Mouse (Mus musculus) lung, postnatal 0 days (tissue): ENCODE measurements around the gene Map4k2. TPM values are rescaled to one million over a fixed set of nuclear protein-coding genes. Genes with fewer than 3 reads are reported as not detected.

ENCODE experiments used
- ATAC-seq: fragments of 200-750 bp; cut with Nextera tagmentation; 2 replicates; pipeline ENCODE4 v1.8.0; 2017; ENCODE audit warnings: moderate library complexity
- DNase-seq: peaks from one replicate; pipeline ENCODE4 v3.0.0-alpha.2; 2016; ENCODE audit warnings: low spot score
- H3K27ac ChIP-seq: fragments of 300-500 bp; sonication (generic); 2 replicates; pipeline ENCODE4 v1.5.1; 2014; ENCODE audit warnings: antibody characterized with exemption, mild to moderate bottlenecking, low read length, mixed read lengths
- H3K27me3 ChIP-seq: fragments of 300-500 bp; sonication (generic); replicated peaks from 2 replicates; pipeline ENCODE4 v1.6.1; 2014; ENCODE audit warnings: low read length, mixed read lengths; ENCODE audit not compliant: insufficient read depth
- H3K36me3 ChIP-seq: fragments of 300-500 bp; sonication (generic); 2 replicates; pipeline ENCODE4 v1.6.1; 2014; ENCODE audit warnings: low read length, mixed read lengths; ENCODE audit not compliant: insufficient read depth
- H3K4me1 ChIP-seq: fragments of 300-500 bp; sonication (generic); 2 replicates; pipeline ENCODE4 v1.6.1; 2014; ENCODE audit warnings: antibody characterized with exemption, low read depth, low read length, mixed read lengths; ENCODE audit not compliant: insufficient read depth
- H3K4me2 ChIP-seq: fragments of 300-500 bp; sonication (generic); replicated peaks from 2 replicates; pipeline ENCODE4 v1.6.1; 2014; ENCODE audit warnings: low read depth, mild to moderate bottlenecking, low read length, moderate library complexity, mixed read lengths
- H3K4me3 ChIP-seq: fragments of 300-500 bp; sonication (generic); 2 replicates; pipeline ENCODE4 v1.5.1; 2014; ENCODE audit warnings: low read depth, low read length
- H3K9ac ChIP-seq: fragments of 300-500 bp; sonication (generic); replicated peaks from 2 replicates; pipeline ENCODE4 v1.6.1; 2014; ENCODE audit warnings: low read depth, mild to moderate bottlenecking
- H3K9me3 ChIP-seq: fragments of 300-500 bp; sonication (generic); 2 replicates; pipeline ENCODE4 v1.6.1; 2016; ENCODE audit warnings: low read length, mixed read lengths
- CTCF ChIP-seq: IDR thresholded peaks from 2 replicates; pipeline ENCODE4 v1.5.1; 2016; ENCODE audit warnings: antibody characterized with exemption, mild to moderate bottlenecking
- EP300 ChIP-seq: IDR thresholded peaks from 2 replicates; pipeline ENCODE4 v1.6.1; 2016; ENCODE audit warnings: antibody characterized with exemption, mild to moderate bottlenecking, control low read depth
- WGBS: fragments of 180-500 bp; shearing (Covaris S2); extraction: QIAGEN DNeasy Blood & Tissue Kit; methylation state at CpG from one replicate; pipeline ENCODE4 v1.1.7; 2014; 5-methylcytosine and 5-hydroxymethylcytosine counted together
- polyA plus RNA-seq: library from polyadenylated mRNA; unstranded; fragments of >200 nt; fragmentation: Nextera tagmentation; extraction: Ambion mirVana; gene quantifications from 2 replicates; pipeline ENCODE4 v1.2.1, GENCODE M21; 2015

Gene Map4k2
- polyA plus RNA-seq, 1 experiment from 2014 or later: 22.5 TPM

DNA sequence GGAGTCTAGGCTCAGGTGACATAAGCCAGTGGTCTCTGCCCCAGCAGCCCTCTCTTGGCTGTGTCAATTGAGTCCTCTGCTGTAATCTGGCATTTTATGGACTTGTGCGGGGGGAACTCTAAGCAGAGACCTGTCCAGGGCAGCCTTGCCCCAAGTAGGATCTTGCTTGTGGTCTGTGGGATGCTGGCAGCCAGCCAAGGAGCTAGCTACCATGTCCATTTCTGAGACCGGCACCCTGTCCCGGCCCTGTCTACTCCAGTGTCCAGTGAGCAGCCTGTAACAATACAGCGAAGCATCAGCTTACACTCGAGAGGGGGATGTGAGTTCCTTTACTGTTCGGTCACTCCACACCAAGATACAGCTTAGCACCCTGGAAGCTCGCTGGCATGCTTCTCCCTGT, 13.1 kb downstream of the Map4k2 start:
- TF ChIP-seq EP300 (no peak), CTCF (no peak)
- WGBS: 68% methylated on average over 7 of the region's 7 CpGs
- Histone ChIP-seq H3K9me3 (no peaks in the 10 kb centered on the region), H3K9ac (no peak overlapping the region), H3K36me3 (0 out of 2 replicates have a peak, but pooled peaks cover 4% of the 10 kb centered on the region), H3K4me1 (no peaks in the 10 kb centered on the region; the same call in 1 of the 2 replicates), H3K27ac (no peak overlapping the region), H3K4me3 (no peak overlapping the region), H3K4me2 (no peak overlapping the region), H3K27me3 (no peaks in the 10 kb centered on the region)
- DNase-seq (no peak), ATAC-seq (no peak)

DNA sequence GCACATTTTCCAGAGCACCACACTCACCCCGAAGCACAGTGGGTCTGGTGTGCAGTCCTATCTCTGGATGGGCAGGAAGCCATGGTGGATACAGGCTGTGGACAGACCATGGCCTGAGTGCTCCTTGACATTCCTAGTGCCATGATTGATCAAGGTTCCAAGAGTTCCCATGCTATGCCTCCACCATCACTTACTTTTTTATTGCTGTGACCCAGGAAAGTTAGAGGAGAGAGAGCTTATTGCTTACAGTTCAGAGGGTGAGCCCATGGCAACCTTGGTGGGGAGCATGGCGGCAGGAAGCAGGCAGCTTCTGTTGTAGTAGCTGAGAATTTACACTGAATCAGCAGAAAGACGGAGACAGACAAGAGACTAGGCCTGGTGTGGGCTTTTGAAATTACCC, 20.4 kb downstream of the Map4k2 start:
- no peaks in the 10 kb centered on the region for H3K27me3 ChIP-seq
- no peak overlapping the region for H3K27ac ChIP-seq
- DNase-seq (no peak), ATAC-seq (no peak)
- H3K9ac ChIP-seq: no peak overlapping the region
- 84% methylated on average over 3 of the region's 3 CpGs for WGBS
- no peak overlapping the region for H3K4me2 ChIP-seq
- H3K4me1 ChIP-seq: peaks cover 4% of the 10 kb centered on the region; the same call in 1 of the 2 replicates
- no peak overlapping the region for H3K4me3 ChIP-seq
- no peaks in the 10 kb centered on the region for H3K9me3 ChIP-seq
- H3K36me3 ChIP-seq: peaks cover 9% of the 10 kb centered on the region; the same call in 1 of the 2 replicates
- TF ChIP-seq EP300 (no peak), CTCF (no peak)

DNA sequence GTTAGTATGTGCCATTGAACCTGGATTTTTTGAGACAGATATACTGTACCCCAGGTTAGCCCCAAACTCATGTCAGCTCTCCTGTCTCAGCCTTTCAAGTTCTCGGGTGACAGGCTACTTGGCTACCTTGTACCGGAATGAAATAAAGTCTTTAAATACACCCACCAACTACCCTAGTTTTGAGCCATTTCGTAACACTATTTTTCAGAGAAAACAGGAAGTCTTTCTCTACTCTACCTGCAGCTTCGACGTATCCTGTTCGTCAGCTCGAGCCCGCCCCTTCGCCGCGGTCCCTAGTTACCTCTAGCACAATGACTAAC, 22.1 kb downstream of the Map4k2 start:
- peaks cover 22% of the 10 kb centered on the region for H3K36me3 ChIP-seq
- TF ChIP-seq EP300 (peak; percentile 70), CTCF (no peak)
- H3K9ac ChIP-seq: no peak overlapping the region
- no peak for DNase-seq
- H3K27me3 ChIP-seq: no peaks in the 10 kb centered on the region
- peak overlapping the region; percentile 53 for H3K4me2 ChIP-seq
- ATAC-seq: no peak
- H3K9me3 ChIP-seq: no peaks in the 10 kb centered on the region
- peaks cover 8% of the 10 kb centered on the region; the same call in 1 of the 2 replicates for H3K4me1 ChIP-seq
- H3K27ac ChIP-seq: peak overlapping the region; percentile 100
- H3K4me3 ChIP-seq: peak overlapping the region; percentile 100
- under 1% methylated on average over 11 of the region's 11 CpGs for WGBS

DNA sequence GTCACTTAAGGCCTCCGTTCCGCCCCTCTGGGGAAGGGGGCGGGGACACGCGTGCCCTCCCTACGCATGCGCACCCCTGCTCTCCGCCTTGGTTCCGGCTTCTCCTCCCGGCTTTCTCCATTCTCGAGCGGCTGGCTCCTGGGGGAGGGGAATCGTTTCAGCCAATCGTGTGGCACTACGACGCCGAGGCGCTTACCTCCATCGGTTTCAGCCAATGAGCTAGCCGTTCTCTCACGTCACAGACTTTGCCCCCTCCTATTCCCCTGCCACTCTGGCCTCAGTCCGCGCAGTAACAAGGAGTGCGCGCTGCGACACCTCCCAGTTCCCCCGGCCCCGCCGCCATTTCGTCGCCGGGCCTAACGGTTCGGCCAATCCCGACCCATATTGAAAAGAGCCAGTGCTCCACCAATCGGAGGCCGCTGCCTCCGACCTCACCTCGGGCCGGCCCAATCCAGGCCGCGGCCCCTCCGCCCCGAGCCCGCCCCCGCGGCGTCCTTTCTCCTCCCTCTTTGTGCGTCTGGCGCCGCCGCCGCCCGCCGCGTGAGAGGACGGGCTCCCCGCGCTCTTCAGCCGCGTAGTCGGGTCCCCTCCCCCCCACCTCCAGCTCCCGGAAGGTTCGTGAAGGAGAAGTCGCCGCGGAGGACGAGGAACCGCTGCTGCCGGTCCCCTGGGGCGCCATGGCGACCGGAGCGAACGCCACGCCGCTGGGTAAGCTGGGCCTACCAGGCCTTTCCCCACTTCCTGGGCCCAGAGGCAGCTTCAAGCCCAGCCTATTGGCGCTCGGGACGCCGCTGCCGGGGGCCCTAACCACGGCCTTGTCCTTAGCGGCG, 22.7 kb downstream of the Map4k2 start, which contains the start of gene Sf1:
Sf1 (plus strand) TSS at position 280 of the 830 bp plus-strand sequence.
- Histone ChIP-seq H3K4me3 (peak within 1 kb of the TSS; percentile 100), H3K9me3 (no peaks in the 10 kb centered on the region), H3K4me1 (peaks cover 8% of the 10 kb centered on the region; the same call in 1 of the 2 replicates), H3K4me2 (peak within 1 kb of the TSS; percentile 85), H3K36me3 (peaks cover 26% of the 10 kb centered on the region), H3K27me3 (no peaks in the 10 kb centered on the region), H3K9ac (peak within 1 kb of the TSS; percentile 100), H3K27ac (peak within 1 kb of the TSS; percentile 100)
- peak; percentile 94 for ATAC-seq
- peak; percentile 100 for DNase-seq
- TF ChIP-seq EP300 (no peak; the same call in 1 of the 2 replicates), CTCF (no peak; the same call in 1 of the 2 replicates)
- 1% methylated on average over 70 of the region's 85 CpGs for WGBS

DNA sequence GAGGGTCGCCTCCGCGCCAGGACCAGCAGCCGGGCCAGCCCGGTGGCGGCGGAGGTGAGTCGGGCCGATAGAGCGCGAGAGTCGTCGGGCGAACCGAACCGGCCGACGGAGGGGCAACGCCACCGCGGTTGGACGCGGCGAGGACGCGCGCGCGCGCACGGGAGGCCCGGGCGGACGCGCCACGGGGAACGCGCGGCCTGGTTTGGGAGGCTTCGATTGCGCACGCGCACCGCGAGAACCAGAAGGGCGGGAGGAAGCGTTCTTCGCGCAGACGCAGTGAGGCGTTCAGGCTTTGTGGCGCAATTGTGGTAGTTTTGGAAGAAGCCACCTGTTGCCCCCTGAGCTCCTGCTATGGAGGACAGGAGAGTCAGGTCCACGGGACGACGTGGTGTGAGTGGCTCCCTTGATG, 23.4 kb downstream of the Map4k2 start:
- H3K4me2 ChIP-seq: peak overlapping the region; percentile 85

DNA sequence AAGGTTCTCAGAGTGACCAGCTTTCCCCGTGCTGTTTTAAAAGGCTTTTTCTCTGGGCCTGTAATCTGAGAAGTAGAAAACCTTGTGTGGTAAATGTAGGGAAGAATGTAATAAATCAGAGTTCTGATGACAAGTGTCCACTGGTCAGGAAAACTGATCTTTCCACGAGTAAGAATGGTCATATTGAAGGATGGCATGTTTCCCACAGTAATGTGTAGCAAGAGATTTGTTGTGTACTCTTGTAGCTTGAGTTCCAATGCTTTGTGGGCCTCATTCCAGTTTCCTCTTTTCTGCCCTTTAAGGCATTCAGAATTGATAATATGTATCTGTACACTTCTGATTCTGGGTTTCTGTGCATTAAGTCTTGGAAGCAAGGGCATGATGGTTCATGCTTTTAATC, 23.9 kb downstream of the Map4k2 start:
- DNase-seq (no peak), ATAC-seq (no peak)
- peak overlapping the region; percentile 85 for H3K4me2 ChIP-seq
- peaks cover 34% of the 10 kb centered on the region for H3K36me3 ChIP-seq
- peaks cover 8% of the 10 kb centered on the region; the same call in 1 of the 2 replicates for H3K4me1 ChIP-seq
- H3K9ac ChIP-seq: peak overlapping the region; percentile 100
- 2% methylated on average over 2 of the region's 2 CpGs for WGBS
- H3K27me3 ChIP-seq: no peaks in the 10 kb centered on the region
- TF ChIP-seq EP300 (no peak), CTCF (no peak)
- H3K27ac ChIP-seq: peak overlapping the region; percentile 100
- H3K4me3 ChIP-seq: peak overlapping the region; percentile 100
- no peaks in the 10 kb centered on the region for H3K9me3 ChIP-seq

More for the DNA sequence above, 23.4 kb downstream of the Map4k2 start:
- DNase-seq: peak; percentile 96
- H3K27me3 ChIP-seq: no peaks in the 10 kb centered on the region
- peak; percentile 4 for ATAC-seq
- TF ChIP-seq CTCF (no peak), EP300 (no peak)
- peak overlapping the region; percentile 100 for H3K27ac ChIP-seq
- H3K4me1 ChIP-seq: peaks cover 8% of the 10 kb centered on the region; the same call in 1 of the 2 replicates
- H3K9me3 ChIP-seq: no peaks in the 10 kb centered on the region
- peak overlapping the region; percentile 100 for H3K9ac ChIP-seq
- peaks cover 30% of the 10 kb centered on the region for H3K36me3 ChIP-seq
- H3K4me3 ChIP-seq: peak overlapping the region; percentile 100
- 0% methylated on average over 55 of the region's 55 CpGs for WGBS
